Mouse (Mus musculus): ENCODE measurements around the gene Cdh4.

The Cdh4 gene

GRCm38 (mm10) chr2:179467839-179468445, 25.7 kb downstream of the Cdh4 start:
- DNase-seq (ENCODE audit: low spot score in 2 of 2), result no peak

- no peak for DNase-seq (ENCODE audit: low spot score in 2 of 2)
Measured at GRCm38 (mm10) chr2:179476622-179477021, 34.4 kb downstream of the Cdh4 start.

- no peak for DNase-seq (ENCODE audit: low spot score in 2 of 2)
Measured at GRCm38 (mm10) chr2:179480800-179481200, 38.6 kb downstream of the Cdh4 start.

- no peak for DNase-seq (ENCODE audit: low spot score in 2 of 2)
Measured at GRCm38 (mm10) chr2:179481363-179481762, 39.1 kb downstream of the Cdh4 start.

GRCm38 (mm10) chr2:179488526-179489139, 46.4 kb downstream of the Cdh4 start:
- no peak for DNase-seq (ENCODE audit: low spot score in 2 of 2)

- DNase-seq (ENCODE audit: low spot score in 2 of 2), result no peak
Measured at GRCm38 (mm10) chr2:179491891-179492290, 49.7 kb downstream of the Cdh4 start.

- no peak for DNase-seq (ENCODE audit: low spot score in 2 of 2)
Measured at GRCm38 (mm10) chr2:179494276-179494675, 52.0 kb downstream of the Cdh4 start.

- DNase-seq (ENCODE audit: low spot score in 2 of 2), result no peak
Measured at GRCm38 (mm10) chr2:179510439-179510838, 68.2 kb downstream of the Cdh4 start.

- no peak for DNase-seq (ENCODE audit: low spot score in 2 of 2)
Measured at GRCm38 (mm10) chr2:179516559-179516958, 74.3 kb downstream of the Cdh4 start.

GRCm38 (mm10) chr2:179518456-179519032, 76.3 kb downstream of the Cdh4 start:
- DNase-seq (ENCODE audit: low spot score in 2 of 2), result no peak

GRCm38 (mm10) chr2:179519161-179519560, 76.9 kb downstream of the Cdh4 start:
- no peak for DNase-seq (ENCODE audit: low spot score in 2 of 2)

GRCm38 (mm10) chr2:179519931-179520330, 77.7 kb downstream of the Cdh4 start:
- DNase-seq (ENCODE audit: low spot score in 2 of 2), result no peak

GRCm38 (mm10) chr2:179520941-179521340, 78.7 kb downstream of the Cdh4 start:
- no peak for DNase-seq (ENCODE audit: low spot score in 2 of 2)

GRCm38 (mm10) chr2:179521444-179521843, 79.2 kb downstream of the Cdh4 start:
- no peak for DNase-seq (ENCODE audit: low spot score in 2 of 2)

- no peak for DNase-seq (ENCODE audit: low spot score in 2 of 2)
Measured at GRCm38 (mm10) chr2:179522141-179522540, 79.9 kb downstream of the Cdh4 start.

- no peak for DNase-seq (ENCODE audit: low spot score in 2 of 2)
Measured at GRCm38 (mm10) chr2:179526976-179527375, 84.7 kb downstream of the Cdh4 start.

GRCm38 (mm10) chr2:179530436-179531040, 88.3 kb downstream of the Cdh4 start:
- no peak for DNase-seq (ENCODE audit: low spot score in 2 of 2)

GRCm38 (mm10) chr2:179533196-179533595, 91.0 kb downstream of the Cdh4 start:
- DNase-seq (ENCODE audit: low spot score in 2 of 2), result no peak

GRCm38 (mm10) chr2:179533881-179534280, 91.7 kb downstream of the Cdh4 start:
- no peak for DNase-seq (ENCODE audit: low spot score in 2 of 2)

GRCm38 (mm10) chr2:179535204-179535603, 93.0 kb downstream of the Cdh4 start:
- no peak for DNase-seq (ENCODE audit: low spot score in 2 of 2)

GRCm38 (mm10) chr2:179536762-179537161, 94.5 kb downstream of the Cdh4 start:
- no peak for DNase-seq (ENCODE audit: low spot score in 2 of 2)

GRCm38 (mm10) chr2:179537390-179537789, 95.2 kb downstream of the Cdh4 start:
- DNase-seq (ENCODE audit: low spot score in 2 of 2), result no peak
